Mouse (Mus musculus) thymus, adult 2 months (tissue): ENCODE measurements at regions not wholly inside any gene's neighbourhood (a gene's known extent, or its start where the extent isn't known, plus 50 kb on each side); places are given as distances from the start of the nearest gene placed in this dataset.

Source experiments
- DNase-seq: peaks from one replicate; pipeline ENCODE4 v3.0.0; 2021
- H3K27ac ChIP-seq: fragments of 200-500 bp; 2 replicates; pipeline ENCODE4 v1.5.1; 2012; ENCODE audit warnings: low read length, control low read depth; ENCODE audit not compliant: control insufficient read depth, insufficient read depth
- H3K27me3 ChIP-seq: fragments of 200-500 bp; 2 replicates; pipeline ENCODE4 v1.6.1; 2012; ENCODE audit warnings: mild to moderate bottlenecking, low read length, moderate library complexity, mixed read lengths; ENCODE audit not compliant: control insufficient read depth, insufficient read depth
- H3K36me3 ChIP-seq: fragments of 200-500 bp; 2 replicates; pipeline ENCODE4 v1.6.1; 2012; ENCODE audit warnings: mild to moderate bottlenecking, low read length, moderate library complexity; ENCODE audit not compliant: control insufficient read depth, insufficient read depth
- H3K4me1 ChIP-seq: fragments of 200-500 bp; replicated peaks from 2 replicates; pipeline ENCODE4 v1.6.1; 2012; ENCODE audit warnings: low read length; ENCODE audit not compliant: control insufficient read depth, insufficient read depth
- H3K4me3 ChIP-seq: fragments of 200-500 bp; 2 replicates; pipeline ENCODE4 v1.5.1; 2012; ENCODE audit warnings: mild to moderate bottlenecking, low read length, control low read depth, moderate library complexity; ENCODE audit not compliant: control insufficient read depth, insufficient read depth
- CTCF ChIP-seq: fragments of 200-500 bp; IDR thresholded peaks from 2 replicates; pipeline ENCODE4 v1.5.1; 2012; ENCODE audit warnings: mild to moderate bottlenecking, control low read depth, low read length, moderate library complexity, borderline replicate concordance; ENCODE audit not compliant: control insufficient read depth, poor library complexity, insufficient read depth; ENCODE audit errors: extremely low read depth
- POLR2A ChIP-seq: fragments of 200-500 bp; IDR thresholded peaks from 2 replicates; pipeline ENCODE4 v1.6.1; 2012; ENCODE audit warnings: mild to moderate bottlenecking, low read length, control low read depth, moderate library complexity; ENCODE audit not compliant: control insufficient read depth, poor library complexity, insufficient read depth; ENCODE audit errors: extremely low read depth
- WGBS: fragments of 180-500 bp; shearing (Covaris S2); methylation state at CpG from one replicate; pipeline ENCODE4 v1.1.7; 2018; 5-methylcytosine and 5-hydroxymethylcytosine counted together

DNA sequence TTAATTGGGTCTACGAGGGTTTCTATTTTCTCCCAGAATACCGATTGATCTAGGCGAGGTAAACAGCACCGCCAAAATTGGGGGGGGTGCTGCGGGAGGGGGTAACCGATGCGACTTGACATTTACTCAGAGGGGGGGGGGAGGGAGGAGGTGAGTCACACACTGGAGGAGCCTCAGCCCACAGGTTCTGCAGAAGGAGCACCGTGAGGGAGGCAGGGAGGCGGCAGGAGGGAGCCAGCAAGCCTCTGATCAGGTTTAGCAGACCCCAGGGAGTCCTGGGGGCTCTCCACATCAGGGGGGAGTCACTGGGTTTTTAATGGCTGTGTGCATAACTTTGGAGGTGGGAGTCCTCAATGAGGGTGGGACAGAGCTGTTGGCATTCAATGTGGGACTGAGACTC lies 51.3 kb upstream of the Ier5l start:
- Histone ChIP-seq H3K4me3 (no peak overlapping the region), H3K27me3 (no peaks in the 10 kb centered on the region), H3K27ac (no peak overlapping the region), H3K4me1 (peaks cover 22% of the 10 kb centered on the region), H3K36me3 (no peaks in the 10 kb centered on the region)
- TF ChIP-seq CTCF = no peak
- no peak for TF ChIP-seq POLR2A
- 62% methylated on average over 9 of the region's 9 CpGs for WGBS
- no peak for DNase-seq

DNA sequence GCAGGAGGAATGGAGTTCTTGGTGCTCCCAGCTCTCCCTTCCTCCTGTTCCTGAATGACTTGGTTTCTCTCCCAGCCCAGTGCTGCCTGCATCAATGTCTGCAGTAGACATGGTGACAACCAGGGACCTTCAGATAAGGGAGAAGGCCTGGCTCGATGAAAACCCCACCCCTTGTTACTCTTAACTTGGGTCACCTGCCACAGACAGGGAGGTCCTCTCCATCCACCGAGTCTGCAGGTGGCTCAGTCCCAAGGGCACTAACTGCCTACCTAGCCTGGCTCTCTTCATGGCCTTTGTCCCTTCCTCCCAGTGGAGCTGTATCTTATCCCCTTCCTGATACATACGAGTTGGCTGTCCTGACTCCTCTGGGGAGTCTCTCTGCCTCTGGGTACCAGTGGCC lies 51.8 kb upstream of the Ier5l start:
- TF ChIP-seq POLR2A (no peak), CTCF (no peak)
- WGBS = 80% methylated on average over 3 of the region's 3 CpGs

DNA sequence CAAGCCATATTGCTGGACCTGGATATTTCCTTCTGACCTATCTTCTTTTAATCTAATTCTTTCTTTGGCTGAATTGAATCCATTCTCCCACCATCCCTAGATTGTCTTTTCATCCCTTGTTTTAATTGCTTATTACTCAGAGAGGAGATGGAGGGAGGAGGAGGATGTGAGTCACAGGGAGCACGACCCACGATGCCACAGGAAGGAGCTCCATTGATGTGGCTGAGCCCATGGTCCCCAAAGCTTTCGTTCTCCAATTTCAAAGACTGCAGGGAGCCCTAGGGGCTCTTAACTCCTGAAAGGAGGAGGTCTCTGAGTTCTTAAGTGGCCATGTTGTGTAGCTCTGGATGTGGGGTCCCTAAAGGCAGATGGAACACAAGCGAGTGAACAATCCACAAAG lies 53.5 kb upstream of the Ier5l start:
- WGBS = 17% methylated on average over 4 of the region's 4 CpGs
- H3K4me1 ChIP-seq = peaks cover 22% of the 10 kb centered on the region
- H3K27me3 ChIP-seq = no peaks in the 10 kb centered on the region
- no peak overlapping the region for H3K4me3 ChIP-seq
- TF ChIP-seq CTCF = no peak
- TF ChIP-seq POLR2A = no peak
- DNase-seq = peak; percentile 24
- H3K36me3 ChIP-seq = no peaks in the 10 kb centered on the region
- H3K27ac ChIP-seq = no peak overlapping the region

More for the DNA sequence above, 51.8 kb upstream of the Ier5l start:
- H3K4me1 ChIP-seq = peaks cover 22% of the 10 kb centered on the region
- DNase-seq = no peak
- no peak overlapping the region for H3K4me3 ChIP-seq
- no peaks in the 10 kb centered on the region for H3K36me3 ChIP-seq
- H3K27ac ChIP-seq = no peak overlapping the region
- no peaks in the 10 kb centered on the region for H3K27me3 ChIP-seq

DNA sequence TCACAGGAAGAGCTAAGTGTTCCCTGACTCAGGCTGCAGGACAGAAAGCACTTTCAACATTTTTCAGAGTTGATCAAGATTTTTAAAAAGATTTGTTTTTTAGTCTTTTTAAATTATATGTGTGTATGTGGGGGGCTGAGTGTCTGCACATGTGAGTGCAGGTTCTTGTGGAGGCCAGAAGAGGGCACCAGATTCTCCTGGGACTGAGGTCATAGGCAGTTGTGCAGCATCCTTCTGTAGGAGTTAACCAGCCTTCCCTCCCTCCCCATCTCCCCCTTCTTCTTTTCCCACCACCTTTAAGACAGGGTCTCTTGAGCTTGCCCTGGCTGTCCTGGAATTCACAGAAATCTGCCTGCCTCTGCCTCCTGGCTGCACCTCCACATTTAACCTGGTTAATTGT lies 58.9 kb upstream of the Ier5l start:
- Histone ChIP-seq H3K27me3 (no peaks in the 10 kb centered on the region), H3K4me1 (peaks cover 8% of the 10 kb centered on the region), H3K36me3 (no peaks in the 10 kb centered on the region), H3K27ac (no peak overlapping the region), H3K4me3 (no peak overlapping the region)
- no peak for DNase-seq
- TF ChIP-seq POLR2A (no peak), CTCF (no peak)

DNA sequence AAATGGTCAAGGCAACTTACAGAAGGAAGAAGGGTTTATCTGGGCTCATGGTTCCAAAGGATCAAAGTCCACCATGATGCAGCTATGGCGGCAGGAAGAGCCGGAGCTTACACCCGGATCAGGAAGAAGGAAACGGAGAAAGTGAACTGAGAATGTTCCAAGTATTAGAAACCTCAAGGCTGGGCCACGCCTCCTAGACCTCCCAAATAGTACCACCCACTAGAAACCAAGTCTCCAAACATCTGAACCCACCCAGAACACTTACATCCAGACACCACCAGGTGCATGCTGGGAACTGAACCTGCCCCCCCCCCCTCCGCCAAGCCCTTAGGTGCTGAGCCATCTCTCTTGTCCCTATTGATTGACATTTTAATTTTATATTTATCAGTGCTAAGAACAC lies 59.3 kb upstream of the Ier5l start:
- Histone ChIP-seq H3K4me1 (peaks cover 8% of the 10 kb centered on the region), H3K27ac (no peak overlapping the region), H3K36me3 (no peaks in the 10 kb centered on the region), H3K27me3 (no peaks in the 10 kb centered on the region), H3K4me3 (no peak overlapping the region)
- WGBS = 95% methylated on average over 6 of the region's 6 CpGs
- DNase-seq = no peak
- TF ChIP-seq CTCF (no peak), POLR2A (no peak)

DNA sequence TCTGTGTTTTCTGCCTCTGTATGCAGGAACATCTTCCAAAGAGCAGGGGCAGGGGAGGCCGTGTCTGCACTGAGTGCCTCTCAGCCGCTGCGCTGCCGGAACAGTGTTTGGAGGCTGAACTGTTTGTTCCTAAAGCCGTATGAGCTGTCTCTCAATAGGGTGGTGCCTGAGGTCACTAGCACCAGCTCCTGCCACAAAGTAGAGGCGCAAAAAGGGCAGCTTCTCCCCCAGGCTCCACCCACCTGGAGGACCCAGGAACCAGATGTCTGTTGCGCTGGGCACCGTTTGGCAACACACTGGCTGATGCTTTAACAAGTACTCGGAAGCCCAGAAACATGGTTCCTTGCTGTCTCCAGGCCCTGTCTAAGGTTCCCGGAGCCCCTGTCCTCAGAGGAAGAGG lies 60.4 kb upstream of the Cstad start:
- TF ChIP-seq CTCF (no peak), POLR2A (no peak)

DNA sequence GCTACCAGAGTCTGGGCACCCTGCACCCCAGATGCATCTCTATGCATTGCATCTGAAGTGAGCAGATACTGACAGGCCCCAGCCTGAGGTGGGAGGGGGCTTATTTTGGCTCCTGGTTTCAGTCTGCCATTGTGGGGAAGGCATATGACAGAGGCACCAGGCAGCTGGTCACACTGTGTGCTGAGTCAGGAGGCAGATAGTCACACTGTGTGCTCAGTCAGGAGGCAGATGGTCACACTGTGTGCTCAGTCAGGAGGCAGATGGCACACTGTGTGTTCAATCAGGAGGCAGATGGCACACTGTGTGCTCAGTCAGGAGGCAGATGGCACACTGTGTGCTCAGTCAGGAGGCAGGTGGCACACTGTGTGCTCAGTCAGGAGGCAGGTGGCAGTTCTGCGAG lies 55.5 kb upstream of the Cstad start:
- H3K27me3 ChIP-seq = no peaks in the 10 kb centered on the region
- TF ChIP-seq POLR2A (no peak), CTCF (no peak)
- no peak overlapping the region for H3K27ac ChIP-seq
- no peak overlapping the region for H3K4me3 ChIP-seq
- H3K4me1 ChIP-seq = peaks cover 8% of the 10 kb centered on the region
- no peak for DNase-seq
- WGBS = 100% methylated on average over 1 of the region's 1 CpGs
- no peaks in the 10 kb centered on the region for H3K36me3 ChIP-seq

More for the DNA sequence above, 60.4 kb upstream of the Cstad start:
- H3K27me3 ChIP-seq = no peaks in the 10 kb centered on the region
- no peaks in the 10 kb centered on the region for H3K36me3 ChIP-seq
- no peak overlapping the region for H3K27ac ChIP-seq
- peak overlapping the region; percentile 17; the same call in 1 of the 2 replicates for H3K4me3 ChIP-seq
- no peak for DNase-seq
- peaks cover 8% of the 10 kb centered on the region for H3K4me1 ChIP-seq
- WGBS = 63% methylated on average over 10 of the region's 10 CpGs
